Mouse (Mus musculus): Measurements from ENCODE around the gene Scnn1a.
"Not testable (repeated sequence)": the region's sequence is repeated elsewhere in the genome, so short reads cannot be mapped to it uniquely, and the experiment has no call there.

DNA sequence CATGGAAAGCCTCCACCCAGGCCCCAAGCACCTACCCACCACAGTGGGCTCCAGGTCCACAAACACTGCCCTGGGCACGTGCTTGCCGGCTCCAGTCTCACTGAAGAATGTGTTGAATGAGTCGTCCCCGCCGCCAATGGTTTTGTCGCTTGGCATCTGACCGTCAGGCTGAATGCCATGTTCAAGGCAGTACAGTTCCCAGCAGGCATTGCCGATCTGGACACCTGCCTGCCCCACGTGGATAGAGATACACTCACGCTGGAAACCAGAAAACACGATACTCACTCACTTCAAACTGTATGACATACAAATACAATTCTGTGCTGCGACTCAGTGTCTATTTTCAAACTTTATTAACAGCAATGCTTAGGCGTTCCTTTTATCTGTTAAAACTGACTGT, 37.7 kb upstream of the Scnn1a start:
- not testable (repeated sequence) for TF ChIP-seq EP300, CTCF (IDR thresholded peaks at IDR 0.05; ENCODE audit: low read depth)

Data from liver, postnatal 0 days (tissue).